Mouse (Mus musculus): ENCODE results near the gene Auts2. TPM values are rescaled to one million over a fixed set of nuclear protein-coding genes. Genes with fewer than 3 reads are reported as not detected.
"Not testable (repeated sequence)": the region's sequence is repeated elsewhere in the genome, so short reads cannot be mapped to it uniquely, and the experiment has no call there.

The Auts2 gene
- 8.7 and 11.9 TPM in 2 replicates for polyA plus RNA-seq (2012; rRNA removed)

GRCm38 (mm10) chr5:132543118-132544071, at the start of gene Auts2:
TSS of gene Auts2 (minus strand) at chr5:132543344.
- DNase-seq (ENCODE audit: low read depth) = no peak

GRCm38 (mm10) chr5:132591721-132592695, 48.9 kb upstream of the Auts2 start:
- peak; percentile 66 for DNase-seq (ENCODE audit: low read depth)

DNA sequence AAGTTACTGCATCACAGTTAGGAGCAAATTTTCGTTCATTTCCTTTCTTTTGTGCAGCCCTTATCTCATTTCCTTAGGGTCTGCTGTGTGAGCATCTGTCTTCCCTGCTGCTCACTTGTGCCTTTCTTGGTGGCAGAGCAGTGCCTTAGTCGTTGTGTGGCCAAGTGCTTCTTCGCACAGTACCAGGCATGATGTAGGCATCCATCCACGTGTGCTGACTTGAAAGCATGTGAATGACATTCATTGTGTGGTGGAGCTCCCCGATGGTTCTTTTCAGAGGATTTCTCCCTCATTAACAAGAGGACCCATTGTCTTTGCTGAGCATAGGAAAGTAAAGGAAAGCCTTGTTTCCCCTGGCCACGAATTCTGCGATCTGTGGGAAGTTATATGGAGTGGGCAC, 36.6 kb upstream of the Auts2 start:
- no peak for DNase-seq (ENCODE audit: low read depth)

DNA sequence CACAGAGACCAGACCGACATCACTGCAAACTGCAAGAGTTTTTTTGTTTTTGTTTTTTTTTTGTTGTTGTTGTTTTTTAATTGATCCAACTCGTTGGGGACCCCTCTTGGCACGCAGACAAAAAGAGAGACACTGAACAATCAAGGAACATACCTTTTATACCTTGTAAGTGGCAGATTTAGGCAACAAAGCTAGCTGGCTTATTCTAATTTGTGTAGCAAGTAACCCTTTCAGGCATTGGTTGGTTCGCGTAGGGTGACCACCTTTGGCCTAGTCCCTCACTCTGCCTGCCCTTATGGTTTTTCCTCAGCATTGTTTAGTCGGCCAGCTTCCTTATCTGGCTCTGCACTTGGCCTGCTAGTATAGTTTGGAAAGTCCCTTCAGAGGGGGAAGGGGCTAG, 17.6 kb upstream of the Auts2 start:
- not testable (repeated sequence) for DNase-seq (ENCODE audit: low read depth)

DNA sequence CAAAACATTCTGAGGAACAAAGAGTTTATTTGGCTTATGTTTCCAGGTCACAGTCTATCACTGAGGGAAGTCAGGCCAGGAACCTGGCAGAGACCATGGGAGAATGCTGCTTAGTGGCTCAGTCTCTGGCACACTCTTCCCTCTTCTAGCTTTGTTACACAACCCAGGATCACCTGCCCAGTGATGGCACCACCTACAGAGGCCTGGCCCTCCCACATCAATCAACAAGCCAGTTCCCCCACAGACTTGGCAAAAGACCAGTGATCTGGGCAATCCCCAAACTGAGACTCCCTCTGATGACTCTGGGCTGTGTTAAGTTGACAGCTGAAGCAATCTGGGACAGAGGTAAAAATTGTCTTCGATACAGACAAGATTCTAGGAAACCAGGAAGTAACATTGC, 2.6 kb upstream of the Auts2 start:
- peak; percentile 98 for DNase-seq (ENCODE audit: low read depth)

DNA sequence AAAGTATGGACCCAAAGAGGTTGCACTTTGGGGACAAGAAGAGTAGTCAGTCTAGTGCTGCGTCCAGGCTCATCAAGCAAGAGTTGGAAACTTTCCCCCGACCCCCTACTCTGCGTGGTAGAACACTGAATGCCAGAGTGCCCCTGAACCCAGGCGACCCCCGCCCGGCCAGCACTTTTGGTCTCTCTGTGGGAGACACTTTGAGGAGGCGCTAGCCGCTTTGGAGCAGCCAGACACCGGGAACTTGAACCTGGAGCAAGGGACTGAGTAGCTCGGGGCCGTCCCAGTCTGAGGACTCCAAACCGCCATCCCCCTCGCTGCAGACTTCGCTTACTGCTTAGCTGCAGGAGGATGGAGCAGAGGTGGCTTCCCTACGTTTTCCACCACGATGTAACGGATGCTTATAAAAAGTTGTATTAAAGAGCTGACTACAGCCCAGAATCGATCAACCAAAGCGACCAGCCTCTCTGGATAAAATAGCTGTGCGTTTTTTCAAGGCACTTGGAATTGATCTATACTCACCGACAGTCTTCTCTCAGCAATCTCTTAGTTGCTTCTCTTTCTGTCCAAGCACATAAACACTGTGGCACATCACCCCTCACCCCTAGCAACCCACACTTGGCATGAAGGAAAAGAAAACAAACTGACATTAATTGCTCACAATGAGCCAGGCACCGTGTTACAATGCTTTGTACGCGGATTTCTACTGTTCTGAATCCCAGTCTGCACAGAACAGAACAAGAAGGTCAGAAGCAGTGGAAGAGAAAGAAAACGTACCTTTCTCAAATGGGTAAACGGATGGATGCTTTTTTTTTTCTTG, 1.2 kb upstream of the Auts2 start:
- no peak for DNase-seq (ENCODE audit: low read depth)

- DNase-seq (ENCODE audit: low read depth) = no peak
These were observed 643 bp downstream of the Auts2 start for GRCm38 (mm10) chr5:132542381-132543020.

- no peak for DNase-seq (ENCODE audit: low read depth)
These were observed 1.2 kb downstream of the Auts2 start for GRCm38 (mm10) chr5:132541951-132542350.

DNA sequence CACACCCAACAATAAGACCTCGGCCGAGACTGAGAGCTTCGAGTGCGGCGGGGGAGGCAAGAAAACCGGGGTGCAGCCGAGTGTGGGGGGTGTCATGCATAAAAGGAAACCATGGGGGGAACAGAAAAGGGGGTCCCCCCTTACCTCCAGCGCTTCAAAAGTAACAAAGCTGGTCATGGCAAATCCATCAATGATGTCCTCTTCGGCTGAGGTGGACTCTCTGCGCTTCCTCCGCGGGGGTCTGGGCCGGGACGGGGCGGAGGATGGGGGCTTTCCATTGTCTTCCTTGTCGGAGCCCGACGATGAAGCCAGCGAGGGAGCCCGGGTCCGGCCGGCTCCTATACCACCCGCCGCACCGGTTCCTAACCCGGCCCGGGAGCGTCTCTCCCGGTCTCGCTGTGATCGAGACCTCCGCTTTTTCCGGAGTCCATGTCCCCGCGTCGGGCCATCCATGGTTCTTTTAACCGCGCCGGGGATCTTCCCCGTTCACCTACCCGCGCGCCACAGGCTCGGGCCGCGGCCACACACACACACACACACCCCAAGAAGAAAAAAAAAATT, 1.7 kb downstream of the Auts2 start:
- DNase-seq (ENCODE audit: low read depth) = no peak

GRCm38 (mm10) chr5:132540841-132541311, 2.3 kb downstream of the Auts2 start:
- DNase-seq (ENCODE audit: low read depth) = no peak

GRCm38 (mm10) chr5:132537475-132537874, 5.7 kb downstream of the Auts2 start:
- DNase-seq (ENCODE audit: low read depth) = no peak

- no peak for DNase-seq (ENCODE audit: low read depth)
These were observed 16.7 kb downstream of the Auts2 start for GRCm38 (mm10) chr5:132526395-132526794.

DNA sequence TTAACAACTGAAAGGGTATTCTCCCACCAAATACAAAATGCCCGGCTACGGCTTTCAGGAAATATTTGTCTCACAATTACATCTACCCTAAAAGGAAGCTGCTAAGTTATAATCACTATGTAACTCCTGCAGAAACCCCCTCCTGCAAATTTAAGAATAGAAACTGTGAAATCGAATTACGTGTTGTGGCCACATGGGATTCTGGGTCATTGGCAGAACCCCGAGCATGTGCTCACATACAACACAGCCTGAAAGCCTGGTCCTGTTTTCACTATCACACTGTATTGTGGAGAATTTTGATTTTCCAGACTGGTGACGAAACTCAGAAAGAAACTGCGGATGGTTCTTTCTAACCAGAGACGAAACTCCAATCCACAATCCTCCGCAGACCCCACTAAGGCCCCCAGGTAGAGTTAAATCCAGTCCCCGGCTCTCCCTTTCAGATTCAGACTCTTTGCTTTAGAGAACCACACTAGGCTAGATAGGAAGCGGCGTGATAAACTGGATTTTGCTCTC, 21.7 kb downstream of the Auts2 start:
- DNase-seq (ENCODE audit: low read depth) = no peak

GRCm38 (mm10) chr5:132517879-132518278, 25.3 kb downstream of the Auts2 start:
- no peak for DNase-seq (ENCODE audit: low read depth)

GRCm38 (mm10) chr5:132514521-132514920, 28.6 kb downstream of the Auts2 start:
- DNase-seq (ENCODE audit: low read depth) = no peak

GRCm38 (mm10) chr5:132513206-132513605, 29.9 kb downstream of the Auts2 start:
- no peak for DNase-seq (ENCODE audit: low read depth)

- no peak for DNase-seq (ENCODE audit: low read depth)
These were observed 33.7 kb downstream of the Auts2 start for GRCm38 (mm10) chr5:132509464-132509885.

DNA sequence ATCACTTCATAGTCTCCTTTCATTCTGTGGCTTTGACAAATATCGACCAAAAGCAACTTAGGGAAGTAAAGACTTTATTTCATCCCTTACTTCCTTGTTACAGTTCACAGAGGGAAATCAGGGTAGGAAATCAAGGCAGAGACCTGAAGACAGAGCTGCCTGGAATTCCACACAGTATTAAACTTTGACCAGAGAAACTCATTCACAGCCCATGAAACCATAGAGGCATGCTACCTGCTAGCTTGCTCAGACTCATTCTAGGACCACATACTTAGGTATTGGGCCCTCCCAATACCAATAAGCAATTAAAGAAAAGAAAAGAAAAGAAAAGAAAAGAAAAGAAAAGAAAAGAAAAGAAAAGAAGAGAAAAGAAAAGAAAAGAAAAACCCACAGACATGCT, 38.3 kb downstream of the Auts2 start:
- no peak for DNase-seq (ENCODE audit: low read depth)

GRCm38 (mm10) chr5:132503431-132503830, 39.7 kb downstream of the Auts2 start:
- DNase-seq (ENCODE audit: low read depth) = no peak

DNA sequence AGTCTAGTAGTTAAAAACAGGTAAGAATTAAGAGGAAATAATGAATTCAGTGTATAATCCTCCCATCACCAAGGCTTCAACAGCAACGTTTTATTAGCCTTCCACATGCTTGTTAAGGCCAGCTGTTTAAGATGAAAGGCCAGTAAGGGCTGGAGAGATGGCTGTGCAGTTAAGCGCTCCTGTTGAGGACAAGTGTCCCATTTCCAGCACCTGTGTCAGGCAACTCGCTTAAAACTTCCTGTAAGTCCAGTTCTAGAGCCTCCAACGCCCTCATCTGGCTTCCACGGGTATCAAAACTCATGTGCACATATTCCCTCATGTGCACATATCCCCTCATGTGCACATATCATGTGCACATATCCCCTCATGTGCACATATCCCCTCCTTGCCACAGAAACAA, 41.1 kb downstream of the Auts2 start:
- no peak for DNase-seq (ENCODE audit: low read depth)
